Mouse (Mus musculus): Measurements from ENCODE around the gene Ubiad1.

- TF ChIP-seq GATA1 (IDR thresholded peaks at IDR 0.05; ENCODE audit: low read length) (no peak), TAL1 (IDR thresholded peaks at IDR 0.05; ENCODE audit: low read length) (no peak)
Measured at GRCm38 (mm10) chr4:148448179-148448852, 3.7 kb upstream of the Ubiad1 start, which contains the start of gene Mtor.
